Mouse (Mus musculus) liver, embryonic 18 days (tissue): ENCODE data around the gene Acvrl1. TPM values are rescaled to one million over a fixed set of nuclear protein-coding genes. Genes with fewer than 3 reads are reported as not detected.

ENCODE experiments used
- polyA plus RNA-seq: library from polyadenylated mRNA; depleted of rRNA; stranded (reverse); fragments of >200 nt; gene quantifications from 2 replicates; pipeline ENCODE4 v1.2.3, GENCODE M21; 2012; rRNA removed

Acvrl1 gene
- polyA plus RNA-seq = 3.8 and 4.6 TPM in 2 replicates

GRCm38 (mm10) chr15:101128181-101129089, at the start of gene Acvrl1:
Gene Acvrl1 (plus strand): TSS chr15:101128522.

GRCm38 (mm10) chr15:101115511-101116110, 12.7 kb upstream of the Acvrl1 start, which contains the start of gene Ankrd33:
Gene Ankrd33 (plus strand): TSS chr15:101115755.

GRCm38 (mm10) chr15:101173421-101174211, 45.3 kb downstream of the Acvrl1 start, which contains the start of gene Acvr1b:
Gene Acvr1b (plus strand): TSS chr15:101174067.

Other genes starting within 250 kb of the Acvrl1 start
- gene Gm47841, start 81.1 kb upstream of the Acvrl1 start, polyA plus RNA-seq = not detected in 2 replicates
- 1.2 and 1.4 TPM in 2 replicates for gene Fignl2, start 50.0 kb upstream of the Acvrl1 start, polyA plus RNA-seq
- not detected in 2 replicates for gene Ankrd33, start 12.8 kb upstream of the Acvrl1 start, polyA plus RNA-seq
- 5.0 and 6.3 TPM in 2 replicates for gene Acvr1b, start 45.5 kb downstream of the Acvrl1 start, polyA plus RNA-seq
- 0.85 and 1.2 TPM in 2 replicates for gene Grasp, start 95.7 kb downstream of the Acvrl1 start, polyA plus RNA-seq
- 0.94 and 0.97 TPM in 2 replicates for gene Nr4a1, start 125.7 kb downstream of the Acvrl1 start, polyA plus RNA-seq
- gene Atg101, start 155.8 kb downstream of the Acvrl1 start, polyA plus RNA-seq = 22.5 and 25.1 TPM in 2 replicates
- 0.43 and 0.51 TPM in 2 replicates for gene 6030408B16Rik, start 164.7 kb downstream of the Acvrl1 start, polyA plus RNA-seq
- gene Krt80, start 241.6 kb downstream of the Acvrl1 start, polyA plus RNA-seq = 0.35 and 0.42 TPM in 2 replicates